Mouse (Mus musculus) ES-Bruce4 (cell line): Measurements from ENCODE around the gene Psmb8.
"Not testable (repeated sequence)": the region's sequence is repeated elsewhere in the genome, so short reads cannot be mapped to it uniquely, and the experiment has no call there.

Source experiments
- CTCF ChIP-seq: IDR thresholded peaks from one replicate; pipeline ENCODE4 v1.8.1; 2011; ENCODE audit warnings: low read depth, low read length
- EP300 ChIP-seq: IDR thresholded peaks from 2 replicates; pipeline ENCODE4 v1.6.1; 2011; ENCODE audit warnings: low read depth, low read length; ENCODE audit not compliant: insufficient read depth
- POLR2A ChIP-seq: IDR thresholded peaks from one replicate; pipeline ENCODE4 v1.8.1; 2011; ENCODE audit warnings: low read length; ENCODE audit not compliant: insufficient read depth

DNA sequence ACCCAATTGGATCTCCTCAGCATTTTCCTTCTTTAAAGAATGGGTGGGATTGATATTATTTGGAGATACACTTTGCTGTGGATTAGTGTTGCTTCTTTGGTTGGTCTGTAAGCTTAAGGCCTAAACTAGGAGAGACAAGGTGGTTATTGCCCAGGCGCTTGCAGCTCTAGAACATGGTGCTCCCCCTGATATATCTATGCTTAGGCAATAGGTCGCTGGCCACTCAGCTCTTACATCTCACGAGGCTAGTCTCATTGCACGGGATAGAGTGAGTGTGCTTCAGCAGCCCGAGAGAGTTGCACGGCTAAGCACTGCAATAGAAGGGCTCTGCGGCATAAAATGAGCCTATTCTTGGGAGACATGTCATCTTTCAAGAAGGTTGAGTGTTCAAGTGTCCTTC is 34.5 kb downstream of the Psmb8 start:
- not testable (repeated sequence) for TF ChIP-seq POLR2A, CTCF, EP300
